Mouse (Mus musculus) C2C12 (cell line): Measurements from ENCODE around the gene Ttc23.

Source experiments
- CEBPB ChIP-seq: IDR thresholded peaks from one replicate; pipeline ENCODE4 v1.6.1; 2011; ENCODE audit warnings: low read depth, mild to moderate bottlenecking, control low read depth, moderate library complexity
- CTCF ChIP-seq: IDR thresholded peaks from one replicate; pipeline ENCODE4 v1.5.1; 2011; ENCODE audit not compliant: control insufficient read depth, insufficient read depth, insufficient read length
- FOSL1 ChIP-seq: IDR thresholded peaks from one replicate; pipeline ENCODE4 v1.8.0; 2011; ENCODE audit warnings: mild to moderate bottlenecking, low read length; ENCODE audit not compliant: poor library complexity, insufficient read depth, severe bottlenecking
- MAX ChIP-seq: IDR thresholded peaks from one replicate; pipeline ENCODE4 v1.6.1; 2011; ENCODE audit warnings: mild to moderate bottlenecking, control low read depth
- MYOG ChIP-seq: IDR thresholded peaks from one replicate; pipeline ENCODE4 v1.6.1; 2011; ENCODE audit not compliant: control insufficient read depth, insufficient read length; ENCODE audit errors: extremely low read depth
- USF1 ChIP-seq: IDR thresholded peaks from one replicate; pipeline ENCODE4 v1.6.1; 2011; ENCODE audit warnings: low read depth, mild to moderate bottlenecking, control low read depth, moderate library complexity

DNA sequence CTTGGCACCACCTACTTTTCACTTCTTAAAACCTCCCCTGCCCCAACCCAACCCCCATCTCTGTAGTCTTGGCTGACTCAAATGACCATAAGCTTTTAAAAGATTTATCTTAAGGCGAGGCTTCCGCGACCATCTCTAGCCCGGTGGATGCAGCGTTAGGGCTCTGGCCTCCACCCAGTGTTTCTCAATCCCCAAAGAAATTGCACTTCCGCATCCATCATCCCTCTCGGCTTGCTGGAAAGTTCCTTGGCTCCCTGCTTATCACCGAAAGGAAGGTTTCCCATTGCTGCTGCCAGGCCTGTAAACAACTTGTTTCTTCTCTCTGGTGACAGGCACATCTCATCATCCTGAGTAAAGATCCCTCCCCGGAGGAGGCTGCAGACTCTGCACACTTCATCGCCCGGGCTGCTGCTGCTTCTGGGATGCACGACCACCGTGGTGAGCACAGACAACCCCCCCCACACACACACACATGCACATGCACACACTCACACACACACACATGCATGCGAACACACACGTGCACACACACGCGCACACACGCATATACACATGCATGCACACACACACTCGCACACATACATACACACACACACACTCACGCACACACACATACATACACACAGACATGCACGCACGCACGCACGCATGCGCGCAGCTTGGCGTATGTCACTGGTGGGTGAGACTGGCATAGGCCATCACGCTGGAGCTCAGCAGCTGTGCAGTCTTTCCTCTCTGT, 50.9 kb downstream of the Ttc23 start:
- TF ChIP-seq CTCF, result no peak
- no peak for TF ChIP-seq CEBPB
- no peak for TF ChIP-seq USF1
- TF ChIP-seq MAX, result no peak
- no peak for TF ChIP-seq FOSL1
- no peak for TF ChIP-seq MYOG
